Mouse (Mus musculus): ENCODE results near the gene Kcns3. TPM values are rescaled to one million over a fixed set of nuclear protein-coding genes. Genes with fewer than 3 reads are reported as not detected.

Gene Kcns3
- polyA plus RNA-seq (2017; shearing (Covaris generic)): not detected

DNA sequence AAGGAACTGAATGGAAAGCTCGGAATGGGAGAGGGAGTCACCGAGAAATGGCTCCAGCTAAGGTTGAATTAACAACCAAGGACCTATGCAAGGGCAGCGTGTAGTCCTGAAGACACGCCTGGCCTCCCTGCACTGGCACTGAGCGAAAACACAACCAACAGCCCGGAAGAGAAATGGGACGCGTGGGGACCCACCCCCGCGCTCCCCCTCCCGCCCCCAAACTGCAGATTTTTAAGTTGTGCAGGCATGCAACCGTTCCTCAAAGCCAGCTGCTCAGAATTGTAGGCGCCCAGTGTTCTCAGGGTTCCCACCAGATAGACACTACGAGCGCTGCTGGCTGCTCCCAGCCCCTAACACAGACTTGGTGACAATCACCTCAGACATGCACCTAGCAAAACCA is at the start of gene Kcns3:
Kcns3 (minus strand) TSS at position 42 of the 400 bp plus-strand sequence.

Other genes with a start within 250 kb of the Kcns3 start
- gene Msgn1, start 57.9 kb upstream of the Kcns3 start, polyA plus RNA-seq (2017; shearing (Covaris generic)): 1.3 TPM
- gene Gen1, start 114.7 kb upstream of the Kcns3 start, polyA plus RNA-seq (2017; shearing (Covaris generic)): 2.3 TPM
- 255 TPM for gene Smc6, start 114.8 kb upstream of the Kcns3 start, polyA plus RNA-seq (2017; shearing (Covaris generic))